Mouse (Mus musculus) cerebellum, adult (tissue): ENCODE measurements at regions not wholly inside any gene's neighbourhood (a gene's known extent, or its start where the extent isn't known, plus 50 kb on each side); places are given as distances from the start of the nearest gene placed in this dataset.

Source experiments
- ATAC-seq: cut with Nextera tagmentation; 2 replicates; pipeline ENCODE4 v1.9.2; 2017; ENCODE audit warnings: mild to moderate bottlenecking, moderate library complexity, mixed read lengths; ENCODE audit not compliant: insufficient number of reproducible peaks, low FRiP score, low TSS enrichment

GRCm38 (mm10) chr8:109399616-109400015, 94.2 kb upstream of the Pmfbp1 start:
- ATAC-seq: no peak

- ATAC-seq: no peak
Measured at GRCm38 (mm10) chr8:109400192-109400591, 93.6 kb upstream of the Pmfbp1 start.

GRCm38 (mm10) chr8:109407913-109408312, 85.9 kb upstream of the Pmfbp1 start:
- no peak for ATAC-seq

GRCm38 (mm10) chr8:109410531-109410930, 83.3 kb upstream of the Pmfbp1 start:
- no peak for ATAC-seq

GRCm38 (mm10) chr8:109413386-109413785, 80.4 kb upstream of the Pmfbp1 start:
- no peak for ATAC-seq

- no peak for ATAC-seq
Measured at GRCm38 (mm10) chr8:109415315-109415714, 78.5 kb upstream of the Pmfbp1 start.

GRCm38 (mm10) chr8:109415906-109416305, 77.9 kb upstream of the Pmfbp1 start:
- ATAC-seq: no peak

- no peak for ATAC-seq
Measured at GRCm38 (mm10) chr8:109416327-109417100, 77.3 kb upstream of the Pmfbp1 start.

- ATAC-seq: no peak
Measured at GRCm38 (mm10) chr8:109417222-109417621, 76.6 kb upstream of the Pmfbp1 start.

GRCm38 (mm10) chr8:109417971-109418370, 75.9 kb upstream of the Pmfbp1 start:
- ATAC-seq: no peak

- ATAC-seq: no peak
Measured at GRCm38 (mm10) chr8:109419029-109419596, 74.7 kb upstream of the Pmfbp1 start.

- ATAC-seq: no peak
Measured at GRCm38 (mm10) chr8:109424004-109424403, 69.8 kb upstream of the Pmfbp1 start.

GRCm38 (mm10) chr8:109428551-109428950, 65.3 kb upstream of the Pmfbp1 start:
- no peak for ATAC-seq

- ATAC-seq: no peak
Measured at GRCm38 (mm10) chr8:109434538-109434937, 59.3 kb upstream of the Pmfbp1 start.

GRCm38 (mm10) chr8:109436056-109436455, 57.8 kb upstream of the Pmfbp1 start:
- no peak for ATAC-seq

GRCm38 (mm10) chr8:109436830-109437567, 56.8 kb upstream of the Pmfbp1 start:
- no peak for ATAC-seq

GRCm38 (mm10) chr8:109438531-109438930, 55.3 kb upstream of the Pmfbp1 start:
- ATAC-seq: no peak
